Mouse (Mus musculus) mature B cell (primary cell): ENCODE results near the gene Llgl2.

ENCODE experiments used
- in situ Hi-C: fragments of 300-500 bp; cut with MboI; formaldehyde crosslinking; loops from 2 replicates; pipeline ENCODE4 v1.14.3; 2019

The Llgl2 gene

GRCm38 (mm10) chr11:115809311-115809781 is 14.5 kb upstream of the Llgl2 start:
- in situ Hi-C loops = no loop called here

GRCm38 (mm10) chr11:115810377-115810776 is 13.5 kb upstream of the Llgl2 start:
- in situ Hi-C loops = loop anchor here (5.0 to 10.0 kb wide), 2 partner anchors 88 to 326 kb away; no protein-coding TSS in a partner anchor

GRCm38 (mm10) chr11:115811381-115812093 is 12.3 kb upstream of the Llgl2 start:
- in situ Hi-C loops = loop anchor here (5.0 to 10.0 kb wide), 2 partner anchors 89 to 327 kb away; no protein-coding TSS in a partner anchor

GRCm38 (mm10) chr11:115812095-115812494 is 11.8 kb upstream of the Llgl2 start:
- in situ Hi-C loops = loop anchor here (5.0 to 10.0 kb wide), 2 partner anchors 90 to 327 kb away; no protein-coding TSS in a partner anchor

GRCm38 (mm10) chr11:115812533-115813420 is 11.1 kb upstream of the Llgl2 start:
- in situ Hi-C loops = loop anchor here (5.0 to 10.0 kb wide), 2 partner anchors 90 to 328 kb away; no protein-coding TSS in a partner anchor

GRCm38 (mm10) chr11:115813507-115814296 is 10.1 kb upstream of the Llgl2 start, which contains the start of gene Caskin2:
Gene Caskin2, minus strand, starts transcription at chr11:115813639.
- in situ Hi-C loops = loop anchor here (5.0 to 10.0 kb wide), 2 partner anchors 91 to 329 kb away; no protein-coding TSS in a partner anchor

GRCm38 (mm10) chr11:115814605-115815450 is 9.0 kb upstream of the Llgl2 start, which contains the start of gene Tsen54:
Gene Tsen54, plus strand, starts transcription at chr11:115814724.
- in situ Hi-C loops = loop anchor here (5.0 to 10.0 kb wide), 2 partner anchors 93 to 330 kb away; no protein-coding TSS in a partner anchor

GRCm38 (mm10) chr11:115817331-115817730 is 6.5 kb upstream of the Llgl2 start:
- in situ Hi-C loops = loop anchor here (10.0 kb wide), 1 partner anchor 333 kb away; no protein-coding TSS in a partner anchor

- in situ Hi-C loops = loop anchor here (10.0 kb wide), 1 partner anchor 335 kb away; no protein-coding TSS in a partner anchor
Observed at GRCm38 (mm10) chr11:115819915-115820623, 3.8 kb upstream of the Llgl2 start.

GRCm38 (mm10) chr11:115821001-115821400 is 2.8 kb upstream of the Llgl2 start:
- in situ Hi-C loops = no loop called here

- in situ Hi-C loops = no loop called here
Observed at GRCm38 (mm10) chr11:115824813-115825212, 964 bp downstream of the Llgl2 start.

- in situ Hi-C loops = no loop called here
Observed at GRCm38 (mm10) chr11:115826487-115826886, 2.6 kb downstream of the Llgl2 start.

- in situ Hi-C loops = no loop called here
Observed at GRCm38 (mm10) chr11:115827624-115828023, 3.8 kb downstream of the Llgl2 start.

- in situ Hi-C loops = no loop called here
Observed at GRCm38 (mm10) chr11:115829036-115829435, 5.2 kb downstream of the Llgl2 start.

GRCm38 (mm10) chr11:115830550-115831325 is 6.9 kb downstream of the Llgl2 start:
- in situ Hi-C loops = no loop called here

GRCm38 (mm10) chr11:115831518-115831917 is 7.7 kb downstream of the Llgl2 start:
- in situ Hi-C loops = no loop called here

GRCm38 (mm10) chr11:115832064-115832463 is 8.2 kb downstream of the Llgl2 start:
- in situ Hi-C loops = no loop called here

- in situ Hi-C loops = no loop called here
Observed at GRCm38 (mm10) chr11:115832523-115832922, 8.7 kb downstream of the Llgl2 start.
